Mouse (Mus musculus) stomach, adult 2 months (tissue): ENCODE data around the gene Msl3l2. TPM values are rescaled to one million over a fixed set of nuclear protein-coding genes. Genes with fewer than 3 reads are reported as not detected.

Experiments
- polyA plus RNA-seq: library from polyadenylated mRNA; depleted of rRNA; stranded (reverse); fragments of >200 nt; gene quantifications from 2 replicates; pipeline ENCODE4 v1.2.3, GENCODE M21; 2012; rRNA removed

The Msl3l2 gene
- polyA plus RNA-seq: 1.5 and 2.1 TPM in 2 replicates

DNA sequence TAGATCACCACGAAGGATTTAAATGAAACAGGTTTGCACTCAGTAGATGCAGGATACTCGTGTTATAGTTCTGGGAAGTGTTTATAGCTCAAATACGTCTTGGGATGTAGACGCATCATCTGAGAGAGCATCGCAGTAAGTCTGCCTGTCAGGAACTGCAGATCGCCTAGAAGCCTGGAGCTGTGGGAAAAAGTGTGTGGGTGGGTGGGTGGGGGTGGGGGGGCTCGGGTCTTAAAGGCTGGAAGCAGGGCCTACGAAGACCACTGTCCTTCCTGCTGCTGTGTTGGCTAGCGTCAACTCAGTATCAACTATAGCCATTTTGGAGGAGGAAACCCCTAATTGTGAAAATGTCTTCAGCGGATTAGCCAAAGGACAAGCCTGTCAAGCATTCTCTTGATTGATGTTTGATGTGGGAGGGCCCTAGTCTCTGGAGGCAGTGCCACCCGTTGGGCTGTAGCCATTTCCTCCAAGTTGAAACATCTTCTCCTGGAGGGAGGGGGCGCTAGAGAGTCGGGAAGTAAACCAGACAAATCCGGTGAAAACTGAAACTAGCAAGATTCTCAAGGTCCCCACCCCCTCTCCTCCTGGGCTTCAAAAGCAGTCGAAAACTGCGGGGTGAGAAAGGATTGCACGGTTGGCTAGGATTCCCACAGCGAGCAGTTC, at the start of gene Msl3l2:
TSS of gene Msl3l2 (plus strand) at position 585 of the 663 bp plus-strand sequence.

Other genes starting within 250 kb of the Msl3l2 start
- gene Tbc1d32, start 121.8 kb downstream of the Msl3l2 start, polyA plus RNA-seq: 0.05 and 0.14 TPM in 2 replicates